Mouse (Mus musculus) CH12.LX (cell line): ENCODE measurements around the gene Gpr142. TPM values are rescaled to one million over a fixed set of nuclear protein-coding genes. Genes with fewer than 3 reads are reported as not detected.
A peak's percentile ranks its signal among the peaks of the same experiment; 100 is the strongest.

Experiments used
- DNase-seq: peaks from one replicate; pipeline ENCODE4 v3.0.0-alpha.2; 2013; ENCODE audit errors: extremely low read depth
- H3K27ac ChIP-seq: 2 replicates; pipeline ENCODE4 v1.5.1; 2012; ENCODE audit warnings: low read depth, mild to moderate bottlenecking, control low read depth, moderate library complexity; ENCODE audit not compliant: insufficient read depth
- H3K27me3 ChIP-seq: replicated peaks from 2 replicates; pipeline ENCODE3; 2012; ENCODE audit warnings: inconsistent platforms
- H3K36me3 ChIP-seq, 2 experiments: replicated peaks in 1 of 2; 2 replicates each; pipeline versions ENCODE3 to v1.6.1; 2012; ENCODE audit warnings: inconsistent platforms in 1 of 2, low read length in 1 of 2, mild to moderate bottlenecking in 1 of 2, mixed read lengths in 1 of 2, moderate library complexity in 1 of 2; ENCODE audit not compliant: control insufficient read depth in 1 of 2, insufficient read depth in 1 of 2
- H3K4me1 ChIP-seq, 2 experiments: 2 replicates each; pipeline ENCODE4 v1.6.1; 2012; ENCODE audit warnings: inconsistent platforms in 1 of 2, moderate library complexity in 1 of 2; ENCODE audit not compliant: insufficient read depth in 2 of 2, control insufficient read depth in 1 of 2
- H3K4me2 ChIP-seq: 2 replicates; pipeline ENCODE4 v1.6.1; 2012; ENCODE audit warnings: low read depth, mild to moderate bottlenecking, control low read depth; ENCODE audit not compliant: poor library complexity, insufficient read depth, severe bottlenecking
- H3K4me3 ChIP-seq, 3 experiments: fragments of 150-350 bp in 1 of 3; sonication (generic) in 1 of 3; replicated peaks in 1 of 3; 2 replicates each; pipeline versions ENCODE3 to v1.5.1; 2011 to 2012; ENCODE audit warnings: low read depth in 2 of 3, low read length in 2 of 3, mild to moderate bottlenecking in 2 of 3, moderate library complexity in 2 of 3, control low read depth in 1 of 3, improper control_type of control experiment in 1 of 3, inconsistent platforms in 1 of 3, mixed read lengths in 1 of 3; ENCODE audit not compliant: poor library complexity in 1 of 3
- H3K79me2 ChIP-seq: replicated peaks from 2 replicates; pipeline ENCODE4 v1.6.1; 2012; ENCODE audit warnings: mild to moderate bottlenecking, moderate library complexity; ENCODE audit not compliant: control insufficient read depth, poor library complexity, insufficient read depth, severe bottlenecking; ENCODE audit errors: extremely low read depth
- H3K9ac ChIP-seq: 2 replicates; pipeline ENCODE4 v1.6.1; 2012; ENCODE audit warnings: low read depth, mild to moderate bottlenecking, control low read depth, moderate library complexity; ENCODE audit not compliant: insufficient read depth
- H3K9me3 ChIP-seq: replicated peaks from 2 replicates; pipeline ENCODE3; 2012; ENCODE audit warnings: low read length, inconsistent platforms, mixed read lengths
- CHD2 ChIP-seq: IDR thresholded peaks from 2 replicates; pipeline ENCODE4 v1.6.1; 2011; ENCODE audit warnings: low read length, improper control_type of control experiment
- ELF1 ChIP-seq: IDR thresholded peaks from 2 replicates; pipeline ENCODE4 v1.6.1; 2014; ENCODE audit warnings: low read depth, mild to moderate bottlenecking, inconsistent platforms, low read length, improper control_type of control experiment
- IRF4 ChIP-seq: IDR thresholded peaks from 2 replicates; pipeline ENCODE4 v1.6.1; 2014; ENCODE audit warnings: low read depth, mild to moderate bottlenecking, inconsistent platforms, low read length, improper control_type of control experiment
- JUN ChIP-seq: IDR thresholded peaks from 2 replicates; pipeline ENCODE4 v1.6.1; 2011; ENCODE audit warnings: low read depth, mild to moderate bottlenecking, low read length, improper control_type of control experiment, moderate library complexity; ENCODE audit not compliant: insufficient read depth
- JUND ChIP-seq: conservative IDR thresholded peaks from 2 replicates; pipeline ENCODE4 v1.6.1; 2011; ENCODE audit warnings: low read depth, low read length, improper control_type of control experiment
- MAZ ChIP-seq: IDR thresholded peaks from 2 replicates; pipeline ENCODE4 v1.6.1; 2012; ENCODE audit warnings: low read depth, mild to moderate bottlenecking, inconsistent platforms, low read length, improper control_type of control experiment, moderate library complexity
- MEF2A ChIP-seq: IDR thresholded peaks from 2 replicates; pipeline ENCODE4 v1.6.1; 2014; ENCODE audit warnings: low read depth, mild to moderate bottlenecking, inconsistent platforms, low read length, improper control_type of control experiment, borderline replicate concordance
- MXI1 ChIP-seq: IDR thresholded peaks from 2 replicates; pipeline ENCODE4 v1.6.1; 2011; ENCODE audit warnings: mild to moderate bottlenecking, low read depth, low read length, improper control_type of control experiment
- NRF1 ChIP-seq: IDR thresholded peaks from 2 replicates; pipeline ENCODE4 v1.6.1; 2014; ENCODE audit warnings: low read depth, mild to moderate bottlenecking, inconsistent platforms, low read length, improper control_type of control experiment, moderate library complexity
- PAX5 ChIP-seq: IDR thresholded peaks from 2 replicates; pipeline ENCODE4 v1.6.1; 2012; ENCODE audit warnings: low read length, inconsistent platforms, mixed read lengths
- POLR2A ChIP-seq: IDR thresholded peaks from 2 replicates; pipeline ENCODE4 v1.6.1; 2011; ENCODE audit warnings: low read depth, mild to moderate bottlenecking, improper control_type of control experiment, low read length
- SMC3 ChIP-seq: IDR thresholded peaks from 2 replicates; pipeline ENCODE4 v1.6.1; 2011; ENCODE audit warnings: low read depth, low read length, improper control_type of control experiment
- TBP ChIP-seq: conservative IDR thresholded peaks from 2 replicates; pipeline ENCODE4 v1.6.1; 2011; ENCODE audit warnings: low read depth, low read length, improper control_type of control experiment
- TCF12 ChIP-seq: IDR thresholded peaks from 2 replicates; pipeline ENCODE4 v1.6.1; 2014; ENCODE audit warnings: low read depth, mild to moderate bottlenecking, inconsistent platforms, low read length, improper control_type of control experiment
- USF2 ChIP-seq: conservative IDR thresholded peaks from 2 replicates; pipeline ENCODE4 v1.6.1; 2011; ENCODE audit warnings: low read depth, low read length, improper control_type of control experiment
- ZNF384 ChIP-seq: IDR thresholded peaks from 2 replicates; pipeline ENCODE4 v1.6.1; 2012; ENCODE audit warnings: low read depth, low read length, improper control_type of control experiment, inconsistent platforms
- dilution Hi-C: fragments of 300-500 bp; cut with MboI; formaldehyde crosslinking; loops from 2 replicates; pipeline ENCODE4 v1.14.3; 2020; ENCODE audit warnings: low sequenced_read_pairs; ENCODE audit not compliant: extremely low pct_unique_long_range_greater_than_20kb, extremely low pct_ligation_motif_present
- in situ Hi-C: fragments of 300-500 bp; cut with MboI; formaldehyde crosslinking; loops from 3 replicates; pipeline ENCODE4 v1.14.3; 2019; ENCODE audit warnings: low sequenced_read_pairs, low pct_ligation_motif_present, low pct_unique_long_range_greater_than_20kb, mixed read lengths
- polyA plus RNA-seq: library from polyadenylated mRNA; unstranded; fragments of >175 nt; gene quantifications from 2 replicates; pipeline ENCODE4 v1.2.1, GENCODE M21; 2012; ENCODE audit warnings: low read depth; ENCODE audit not compliant: insufficient read length
- total RNA-seq, 2 experiments: library from RNA; depleted of rRNA; stranded (reverse); fragments of 300-350 nt in 1 of 2; fragments of >200 nt in 1 of 2; gene quantifications; 2 replicates each; pipeline ENCODE4 v1.2.3; 2012 to 2014

Gpr142 gene
- total and polyA plus RNA-seq, 3 experiments = not detected

GRCm38 (mm10) chr11:114820444-114820843 is 21.7 kb downstream of the Gpr142 start:
- dilution Hi-C loops = no loop called here

GRCm38 (mm10) chr11:114821325-114821724 is 22.6 kb downstream of the Gpr142 start:
- Histone ChIP-seq H3K9me3 (no peaks in the 10 kb centered on the region), H3K27me3 (peaks cover 17% of the 10 kb centered on the region), H3K4me1 (peaks cover 3 to 31% of the 10 kb centered on the region in 2 experiments; a peak in 3 of 4 replicates), H3K79me2 (no peaks in the 10 kb centered on the region), H3K36me3 (peaks cover 0 to 2% of the 10 kb centered on the region in 2 experiments), H3K4me2 (no peak overlapping the region)
- peak; percentile 40 for DNase-seq
- dilution Hi-C loops = no loop called here
- TF ChIP-seq JUN (no peak), TBP (no peak), SMC3 (no peak), MEF2A (no peak), PAX5 (no peak), TCF12 (no peak), JUND (no peak), IRF4 (no peak), USF2 (no peak), MXI1 (no peak), NRF1 (no peak), MAZ (no peak), CHD2 (no peak), POLR2A (no peak), ELF1 (no peak)
- TF ChIP-seq, all 38 proteins: peak for 0
- Histone ChIP-seq H3K4me3 (no peak overlapping the region), H3K9ac (no peak overlapping the region), H3K27ac (no peak overlapping the region)
- in situ Hi-C loops = no loop called here

More at GRCm38 (mm10) chr11:114820444-114820843, 21.7 kb downstream of the Gpr142 start:
- Histone ChIP-seq H3K4me3 (no peak overlapping the region), H3K9me3 (no peaks in the 10 kb centered on the region), H3K27me3 (peaks cover 17% of the 10 kb centered on the region), H3K27ac (no peak overlapping the region), H3K79me2 (no peaks in the 10 kb centered on the region), H3K4me2 (no peak overlapping the region), H3K36me3 (peaks cover 0 to 2% of the 10 kb centered on the region in 2 experiments), H3K9ac (no peak overlapping the region), H3K4me1 (peaks cover 3 to 34% of the 10 kb centered on the region in 2 experiments; a peak in 3 of 4 replicates)
- DNase-seq = no peak
- in situ Hi-C loops = no loop called here
- no peak for TF ChIP-seq ZNF384
